Mouse (Mus musculus): ENCODE results near the gene Apoe.

The Apoe gene

GRCm38 (mm10) chr7:19716055-19716682 lies 17.2 kb upstream of the Apoe start:
- no peak for DNase-seq (ENCODE audit: low read depth)

GRCm38 (mm10) chr7:19715239-19716054 lies 16.5 kb upstream of the Apoe start, which contains the start of gene Tomm40:
TSS of gene Tomm40 (minus strand) at chr7:19715438.
- peak; percentile 100 for DNase-seq (ENCODE audit: low read depth)

GRCm38 (mm10) chr7:19714836-19715235 lies 15.8 kb upstream of the Apoe start:
- DNase-seq (ENCODE audit: low read depth) = no peak

GRCm38 (mm10) chr7:19713598-19713997 lies 14.6 kb upstream of the Apoe start:
- no peak for DNase-seq (ENCODE audit: low read depth)

GRCm38 (mm10) chr7:19713196-19713595 lies 14.2 kb upstream of the Apoe start:
- peak; percentile 45 for DNase-seq (ENCODE audit: low read depth)

- DNase-seq (ENCODE audit: low read depth) = peak; percentile 61
Observed at GRCm38 (mm10) chr7:19712414-19712813, 13.4 kb upstream of the Apoe start.

- no peak for DNase-seq (ENCODE audit: low read depth)
Observed at GRCm38 (mm10) chr7:19710650-19711049, 11.7 kb upstream of the Apoe start.

- DNase-seq (ENCODE audit: low read depth) = no peak
Observed at GRCm38 (mm10) chr7:19705271-19705670, 6.3 kb upstream of the Apoe start.

- DNase-seq (ENCODE audit: low read depth) = no peak
Observed at GRCm38 (mm10) chr7:19704475-19704874, 5.5 kb upstream of the Apoe start.

- DNase-seq (ENCODE audit: low read depth) = no peak
Observed at GRCm38 (mm10) chr7:19702859-19703555, 4.0 kb upstream of the Apoe start.

- peak; percentile 75 for DNase-seq (ENCODE audit: low read depth)
Observed at GRCm38 (mm10) chr7:19701069-19701761, 2.2 kb upstream of the Apoe start.

- no peak for DNase-seq (ENCODE audit: low read depth)
Observed at GRCm38 (mm10) chr7:19700299-19701068, 1.5 kb upstream of the Apoe start.

- DNase-seq (ENCODE audit: low read depth) = no peak
Observed at GRCm38 (mm10) chr7:19699827-19700148, 800 bp upstream of the Apoe start.

- DNase-seq (ENCODE audit: low read depth) = no peak
Observed at GRCm38 (mm10) chr7:19697949-19698906, 760 bp downstream of the Apoe start.

- DNase-seq (ENCODE audit: low read depth) = no peak
Observed at GRCm38 (mm10) chr7:19696336-19696873, 2.6 kb downstream of the Apoe start.

- no peak for DNase-seq (ENCODE audit: low read depth)
Observed at GRCm38 (mm10) chr7:19695881-19696280, 3.1 kb downstream of the Apoe start.

- peak; percentile 86 for DNase-seq (ENCODE audit: low read depth)
Observed at GRCm38 (mm10) chr7:19695213-19695594, 3.8 kb downstream of the Apoe start.

- peak; percentile 82 for DNase-seq (ENCODE audit: low read depth)
Observed at GRCm38 (mm10) chr7:19694336-19695212, 4.4 kb downstream of the Apoe start.

- DNase-seq (ENCODE audit: low read depth) = peak; percentile 85
Observed at GRCm38 (mm10) chr7:19693421-19693820, 5.6 kb downstream of the Apoe start.

Data from 416B (cell line).